Mouse (Mus musculus): ENCODE measurements at regions not wholly inside any gene's neighbourhood (a gene's known extent, or its start where the extent isn't known, plus 50 kb on each side); places are given as distances from the start of the nearest gene placed in this dataset.
A peak's percentile ranks its signal among the peaks of the same experiment; 100 is the strongest.
"Not testable (repeated sequence)": the region's sequence is repeated elsewhere in the genome, so short reads cannot be mapped to it uniquely, and the experiment has no call there.

DNA sequence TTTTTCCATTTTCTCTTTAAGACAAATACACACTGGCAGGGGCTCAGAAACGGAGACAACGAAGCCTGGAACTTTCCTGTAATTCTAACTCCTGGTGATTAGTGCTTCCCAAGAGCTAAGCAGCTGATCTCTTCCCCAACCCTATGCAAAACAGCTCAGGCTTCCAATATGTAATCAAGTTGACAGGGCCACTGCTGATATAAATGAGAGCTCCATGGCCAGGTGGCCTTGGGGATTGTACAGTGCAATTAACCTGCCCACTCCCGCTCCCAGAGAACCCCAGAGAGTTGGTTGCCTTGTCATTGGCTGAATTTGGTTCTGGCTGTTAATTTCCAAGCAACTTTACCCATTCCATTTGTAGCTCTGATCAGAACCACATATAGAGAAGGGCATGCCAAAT lies 67.8 kb downstream of the 4933415F23Rik start:
- Histone ChIP-seq H3K27me3 (replicated peaks) (no peaks in the 10 kb centered on the region), H3K4me1 (no peaks in the 10 kb centered on the region), H3K36me3 (replicated peaks) (no peaks in the 10 kb centered on the region), H3K9ac (no peak overlapping the region), H3K4me2 (no peak overlapping the region), H3K4me3 (no peak overlapping the region), H3K9me3 (no peaks in the 10 kb centered on the region), H3K27ac (no peak overlapping the region)
- 0 out of 2 replicates have a peak, but pooled peaks have one; percentile 52 for ATAC-seq (replicated peaks)
- WGBS: 48% methylated on average over 3 of the region's 3 CpGs

DNA sequence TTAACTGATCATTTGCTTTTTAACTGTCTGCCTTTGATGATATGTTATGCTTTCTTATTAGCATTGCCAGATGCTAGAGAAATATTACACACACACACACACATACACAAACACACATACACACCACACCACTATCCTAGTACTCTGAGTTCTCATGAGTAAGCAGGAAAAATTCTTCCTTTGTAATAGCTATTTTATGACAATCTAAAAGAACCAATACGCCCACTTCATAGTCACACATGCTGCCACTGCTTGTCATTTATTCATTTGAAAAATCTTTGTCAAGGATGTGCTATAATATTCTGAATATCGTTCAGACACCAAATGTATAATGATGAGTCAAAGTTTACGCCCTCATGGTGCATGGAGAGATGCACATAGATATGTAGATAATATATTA lies 78.5 kb downstream of the 4933415F23Rik start:
- 96% methylated on average over 3 of the region's 3 CpGs for WGBS
- H3K36me3 ChIP-seq (replicated peaks): no peaks in the 10 kb centered on the region

DNA sequence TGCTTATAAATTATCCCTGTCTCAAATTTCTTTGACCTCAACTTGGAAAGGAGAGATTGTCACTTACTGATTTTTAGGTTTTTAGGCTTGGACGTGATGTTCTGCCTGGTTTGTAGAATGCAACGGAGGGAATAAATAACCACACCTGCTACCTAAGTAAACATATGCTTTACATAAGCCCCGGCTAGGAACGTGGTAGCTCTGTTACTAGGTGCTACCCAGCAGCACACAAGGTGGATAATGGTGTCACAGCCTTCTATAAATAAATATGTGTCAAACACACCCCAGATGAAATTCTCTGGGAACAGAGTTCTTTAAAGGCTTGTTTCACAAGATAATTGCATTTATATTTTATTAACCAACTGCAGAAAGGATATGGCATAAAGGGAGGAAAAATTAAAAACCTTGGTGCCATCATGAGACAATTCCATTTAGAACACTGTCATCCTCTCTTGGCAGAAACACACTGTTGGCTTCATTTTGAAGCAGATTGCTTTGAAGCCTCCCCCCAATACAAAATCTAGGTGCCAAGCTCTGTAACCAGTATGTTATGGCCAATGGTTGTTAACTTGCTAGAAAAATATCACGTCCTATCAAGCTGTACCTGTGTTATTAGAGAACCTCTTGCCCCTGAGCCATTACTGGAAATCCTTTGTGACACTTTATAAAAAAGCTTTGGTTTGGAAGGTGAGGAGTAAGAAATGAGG lies 94.1 kb downstream of the 4933415F23Rik start:
- no peaks in the 10 kb centered on the region for H3K9me3 ChIP-seq
- no peak overlapping the region for H3K4me3 ChIP-seq
- no peak overlapping the region for H3K9ac ChIP-seq
- no peak overlapping the region for H3K4me2 ChIP-seq
- H3K27ac ChIP-seq: no peak overlapping the region
- H3K27me3 ChIP-seq (replicated peaks): no peaks in the 10 kb centered on the region
- H3K36me3 ChIP-seq (replicated peaks): no peaks in the 10 kb centered on the region
- WGBS: 87% methylated on average over 5 of the region's 5 CpGs
- ATAC-seq (replicated peaks): no peak
- no peaks in the 10 kb centered on the region for H3K4me1 ChIP-seq

More for the DNA sequence above, 78.5 kb downstream of the 4933415F23Rik start:
- Histone ChIP-seq H3K4me2 (no peak overlapping the region), H3K9ac (no peak overlapping the region), H3K4me1 (no peaks in the 10 kb centered on the region), H3K9me3 (no peaks in the 10 kb centered on the region), H3K4me3 (no peak overlapping the region), H3K27me3 (replicated peaks) (no peaks in the 10 kb centered on the region), H3K27ac (no peak overlapping the region)
- ATAC-seq (replicated peaks): no peak

DNA sequence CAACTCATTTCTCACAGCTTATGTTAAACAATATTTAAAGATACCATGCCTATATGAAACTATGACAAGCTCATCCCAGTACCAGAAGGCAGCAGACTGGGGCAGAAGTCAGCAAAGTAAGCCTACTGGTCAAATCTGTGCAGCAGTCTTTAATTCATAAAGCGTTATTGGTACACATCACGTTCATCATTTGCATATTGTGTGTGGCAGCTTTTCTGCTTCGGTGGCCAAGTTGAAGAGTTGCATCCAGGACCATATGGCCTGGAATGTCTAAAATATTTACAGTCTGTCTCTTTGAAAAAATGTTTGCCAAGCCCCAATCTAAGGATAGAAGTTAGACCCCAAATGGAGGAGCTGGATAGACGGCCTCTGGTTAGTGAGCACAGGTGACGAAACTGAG lies 97.2 kb downstream of the 4933415F23Rik start:
- H3K4me2 ChIP-seq: no peak overlapping the region
- WGBS: 93% methylated on average over 5 of the region's 5 CpGs
- ATAC-seq (replicated peaks): no peak
- no peaks in the 10 kb centered on the region for H3K36me3 ChIP-seq (replicated peaks)
- no peaks in the 10 kb centered on the region for H3K9me3 ChIP-seq
- no peak overlapping the region for H3K4me3 ChIP-seq
- no peak overlapping the region for H3K27ac ChIP-seq
- no peak overlapping the region for H3K9ac ChIP-seq
- no peaks in the 10 kb centered on the region for H3K27me3 ChIP-seq (replicated peaks)
- no peaks in the 10 kb centered on the region for H3K4me1 ChIP-seq

DNA sequence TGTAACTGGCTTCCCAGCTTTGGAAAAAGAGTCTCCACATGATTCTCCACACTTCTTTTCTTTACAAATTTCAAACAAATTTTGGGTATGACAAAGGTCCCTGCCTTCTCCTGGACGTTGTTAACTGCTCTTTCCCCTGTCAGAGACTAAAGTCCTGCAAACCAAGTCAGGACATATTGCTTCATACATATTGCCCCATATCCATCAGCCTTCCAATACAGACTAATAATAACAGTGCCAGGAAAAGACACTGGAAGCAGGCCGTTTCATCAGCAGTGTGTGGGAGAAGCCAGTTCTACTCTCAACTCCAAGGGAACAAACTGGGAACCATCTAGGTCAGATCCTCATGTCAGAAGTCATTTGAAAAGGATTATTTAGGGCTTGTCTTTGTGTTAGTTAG lies 105.4 kb downstream of the 4933415F23Rik start:
- H3K9ac ChIP-seq: no peak overlapping the region
- WGBS: 86% methylated on average over 2 of the region's 2 CpGs
- ATAC-seq (replicated peaks): no peak
- no peaks in the 10 kb centered on the region for H3K9me3 ChIP-seq
- no peaks in the 10 kb centered on the region for H3K36me3 ChIP-seq (replicated peaks)
- no peaks in the 10 kb centered on the region for H3K27me3 ChIP-seq (replicated peaks)
- H3K4me1 ChIP-seq: no peaks in the 10 kb centered on the region
- H3K4me3 ChIP-seq: no peak overlapping the region
- no peak overlapping the region for H3K27ac ChIP-seq
- H3K4me2 ChIP-seq: no peak overlapping the region

DNA sequence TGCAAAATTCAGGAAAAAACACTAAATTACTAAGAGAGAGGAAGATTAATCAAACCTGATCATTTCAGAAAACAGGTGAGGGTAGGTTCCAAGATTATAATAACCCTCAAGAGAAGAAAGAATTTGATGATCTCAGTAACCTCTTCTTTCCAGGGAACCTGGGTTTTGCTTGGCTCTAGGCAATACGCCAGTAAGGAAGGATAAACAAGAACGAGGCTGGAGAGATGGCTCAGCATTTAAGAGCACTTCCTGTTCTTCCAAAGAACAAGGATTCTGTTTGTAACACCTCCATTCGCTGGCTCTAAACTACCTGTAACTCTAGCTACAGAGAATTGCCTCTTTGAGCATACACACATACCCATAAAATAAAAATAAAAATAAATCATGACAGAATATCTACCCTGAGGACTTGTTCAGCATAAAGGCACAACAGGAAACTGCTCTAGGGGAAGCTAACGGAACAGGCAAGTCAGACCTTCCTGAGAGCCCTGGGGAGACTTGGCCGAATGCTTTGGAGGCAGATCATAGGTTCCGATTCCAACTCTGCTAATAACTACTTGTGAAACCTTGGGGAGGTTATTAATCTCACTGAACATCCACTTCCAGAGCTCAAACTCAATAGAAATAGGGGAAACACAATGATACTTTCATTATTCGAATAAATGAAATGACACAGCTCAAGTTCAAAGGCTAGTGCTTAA lies 112.4 kb downstream of the 4933415F23Rik start:
- Histone ChIP-seq H3K9ac (no peak overlapping the region), H3K9me3 (no peaks in the 10 kb centered on the region), H3K36me3 (replicated peaks) (no peaks in the 10 kb centered on the region), H3K27ac (no peak overlapping the region), H3K27me3 (replicated peaks) (no peaks in the 10 kb centered on the region), H3K4me1 (no peaks in the 10 kb centered on the region), H3K4me3 (no peak overlapping the region), H3K4me2 (no peak overlapping the region)
- no peak for ATAC-seq (replicated peaks)
- 72% methylated on average over 7 of the region's 7 CpGs for WGBS

DNA sequence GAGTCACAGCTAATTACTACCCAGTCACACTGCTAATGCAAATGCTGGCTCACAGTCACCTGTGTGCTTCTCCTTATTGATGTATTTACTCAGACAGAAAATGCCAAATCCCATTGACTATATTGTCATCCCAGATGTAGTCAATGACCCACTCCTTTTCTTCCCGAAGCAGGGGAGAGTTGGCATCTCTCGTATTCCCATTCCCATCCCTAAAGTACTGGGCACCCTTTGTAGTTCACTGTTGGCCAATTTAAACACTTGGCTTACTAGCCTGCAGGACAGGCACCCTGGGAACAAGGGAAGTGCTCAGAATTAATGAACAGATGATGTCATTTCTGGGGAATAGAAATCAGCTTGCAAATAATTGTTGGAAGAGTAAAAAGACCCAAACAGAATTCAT lies 114.5 kb downstream of the 4933415F23Rik start:
- Histone ChIP-seq H3K9ac (no peak overlapping the region), H3K4me2 (no peak overlapping the region), H3K4me3 (no peak overlapping the region), H3K27ac (no peak overlapping the region), H3K9me3 (no peaks in the 10 kb centered on the region), H3K27me3 (replicated peaks) (no peaks in the 10 kb centered on the region), H3K36me3 (replicated peaks) (no peaks in the 10 kb centered on the region), H3K4me1 (no peaks in the 10 kb centered on the region)
- no peak for ATAC-seq (replicated peaks)
- WGBS: 40% methylated on average over 2 of the region's 2 CpGs

DNA sequence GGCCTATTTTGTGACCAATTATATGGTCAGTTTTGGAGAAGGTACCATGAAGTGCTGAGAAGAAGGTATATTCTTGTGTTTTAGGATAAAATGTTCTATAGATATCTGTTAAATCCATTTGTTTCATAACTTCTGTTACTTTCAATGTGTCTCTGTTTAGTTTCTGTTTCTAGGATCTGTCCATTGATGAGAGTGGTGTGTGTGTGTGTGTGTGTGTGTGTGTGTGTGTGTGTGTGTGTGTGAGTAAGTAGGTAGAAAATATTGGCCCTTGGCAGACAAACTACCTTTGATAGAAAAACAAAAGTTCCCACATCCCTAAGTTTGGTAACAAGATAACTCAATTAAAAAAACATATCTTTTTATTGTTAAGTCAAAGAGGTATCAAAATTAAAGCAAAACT lies 117.8 kb downstream of the 4933415F23Rik start:
- H3K9ac ChIP-seq; H3K4me1 ChIP-seq; H3K36me3 ChIP-seq (replicated peaks); H3K4me3 ChIP-seq; H3K9me3 ChIP-seq; ATAC-seq (replicated peaks); H3K27me3 ChIP-seq (replicated peaks); H3K4me2 ChIP-seq; H3K27ac ChIP-seq: not testable (repeated sequence)

DNA sequence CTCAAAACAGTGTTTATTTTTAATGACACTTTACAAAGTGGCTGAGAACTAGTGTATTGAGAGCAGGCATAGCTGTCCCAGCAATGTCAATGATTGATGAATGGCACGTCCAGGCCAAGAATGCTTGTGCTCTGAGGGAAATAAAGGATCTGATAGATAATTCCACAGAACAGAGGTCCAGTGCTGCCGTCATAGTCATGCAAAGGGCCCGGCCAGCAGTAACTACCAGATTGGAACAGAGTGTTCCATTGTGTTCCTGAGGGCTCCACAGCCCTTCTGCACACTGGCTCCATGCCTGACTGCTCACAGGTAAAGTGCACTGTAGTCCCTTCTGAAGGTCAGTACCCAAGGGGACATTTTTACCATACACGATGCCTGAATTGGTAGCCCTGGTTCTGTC lies 127.1 kb downstream of the 4933415F23Rik start:
- H3K27ac ChIP-seq: no peak overlapping the region
- no peak overlapping the region for H3K4me2 ChIP-seq
- H3K9ac ChIP-seq: no peak overlapping the region
- no peak for ATAC-seq (replicated peaks)
- H3K9me3 ChIP-seq: no peaks in the 10 kb centered on the region
- 64% methylated on average over 4 of the region's 4 CpGs for WGBS
- no peaks in the 10 kb centered on the region for H3K4me1 ChIP-seq
- H3K27me3 ChIP-seq (replicated peaks): no peaks in the 10 kb centered on the region
- no peak overlapping the region for H3K4me3 ChIP-seq
- H3K36me3 ChIP-seq (replicated peaks): no peaks in the 10 kb centered on the region

DNA sequence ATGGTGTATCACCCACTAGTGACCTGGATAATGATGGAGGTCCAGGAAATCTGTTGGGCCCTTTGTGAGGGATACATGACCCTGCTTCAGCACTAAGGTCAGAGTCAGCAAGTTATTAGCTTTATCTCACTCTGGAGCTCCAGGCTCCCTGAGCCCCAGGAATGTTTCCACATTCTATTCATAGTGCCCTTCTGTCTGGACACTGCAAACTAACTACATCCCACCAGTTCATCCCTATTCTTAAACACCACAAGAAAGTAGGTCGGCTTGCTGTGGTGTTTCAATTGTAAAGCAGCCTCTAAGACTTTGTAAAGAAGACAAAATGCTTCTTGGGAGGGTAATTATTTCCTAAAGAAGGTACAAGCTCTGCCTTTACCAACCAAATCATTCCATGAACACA lies 138.2 kb upstream of the Rims1 start:
- H3K27me3 ChIP-seq (replicated peaks): no peaks in the 10 kb centered on the region
- H3K4me1 ChIP-seq: no peaks in the 10 kb centered on the region
- WGBS: 56% methylated on average over 1 of the region's 1 CpGs
- no peak overlapping the region for H3K4me3 ChIP-seq
- H3K9ac ChIP-seq: no peak overlapping the region
- H3K27ac ChIP-seq: no peak overlapping the region
- no peaks in the 10 kb centered on the region for H3K36me3 ChIP-seq (replicated peaks)
- H3K9me3 ChIP-seq: no peaks in the 10 kb centered on the region
- H3K4me2 ChIP-seq: no peak overlapping the region
- ATAC-seq (replicated peaks): no peak

DNA sequence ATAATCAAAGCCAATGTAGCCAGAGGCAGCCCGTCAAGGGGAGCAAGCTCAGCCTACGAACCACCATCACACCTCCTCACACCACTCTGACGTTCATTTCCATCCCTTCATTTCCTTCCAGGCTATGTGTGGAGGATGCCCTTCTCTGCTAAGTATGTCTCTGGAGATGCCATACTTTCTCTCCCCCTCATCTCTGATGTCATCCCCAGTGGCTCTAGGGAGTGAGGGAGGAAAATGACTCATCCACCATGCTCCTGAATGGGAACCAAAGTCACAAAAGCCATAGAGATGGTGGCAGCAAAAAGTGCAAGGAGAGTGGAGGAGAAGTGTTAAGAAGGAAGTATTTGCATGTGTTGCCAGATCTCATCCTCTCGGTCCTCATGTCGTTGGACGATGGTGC lies 134.0 kb upstream of the Rims1 start:
- Histone ChIP-seq H3K9ac (no peak overlapping the region), H3K27ac (no peak overlapping the region)

DNA sequence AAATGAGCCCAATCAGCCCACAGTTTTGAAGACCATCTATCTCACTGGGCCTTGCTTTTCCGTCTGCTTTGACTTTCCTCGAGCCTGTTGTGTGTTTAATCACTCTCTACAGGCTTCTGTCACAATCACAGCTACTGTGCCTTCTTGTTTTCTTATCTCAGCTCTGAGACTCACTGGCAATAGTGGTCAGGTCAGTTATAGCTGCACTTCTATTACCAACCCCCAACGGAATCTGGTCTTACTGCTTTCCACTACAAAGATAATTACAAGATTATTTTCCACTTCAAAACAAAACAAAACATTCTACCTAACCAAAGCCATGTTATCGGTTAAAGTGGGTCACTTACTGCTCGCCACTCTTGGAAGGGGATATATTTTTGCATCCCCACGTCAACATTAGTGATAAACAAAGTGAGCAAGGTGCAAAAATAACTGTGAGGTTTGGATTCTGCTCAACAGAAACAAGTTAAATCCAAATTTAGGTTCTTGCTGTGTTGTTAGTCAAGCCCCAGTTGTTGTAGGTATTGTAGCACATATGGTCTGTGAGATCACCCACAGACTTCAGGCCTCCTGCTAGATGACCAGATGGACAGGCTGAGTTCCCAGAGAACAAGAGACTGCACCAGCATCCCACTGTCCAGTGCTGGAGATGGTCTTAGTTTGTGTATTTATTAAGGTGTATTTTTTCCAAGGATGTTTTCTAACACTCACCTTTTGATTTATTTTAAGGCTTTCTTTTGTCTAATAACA lies 125.5 kb upstream of the Rims1 start:
- H3K9me3 ChIP-seq: no peaks in the 10 kb centered on the region
- no peak for ATAC-seq (replicated peaks)
- no peak overlapping the region for H3K4me2 ChIP-seq
- no peaks in the 10 kb centered on the region for H3K27me3 ChIP-seq (replicated peaks)
- no peaks in the 10 kb centered on the region for H3K36me3 ChIP-seq (replicated peaks)
- H3K4me1 ChIP-seq: no peaks in the 10 kb centered on the region
- no peak overlapping the region for H3K9ac ChIP-seq
- WGBS: 82% methylated on average over 6 of the region's 6 CpGs
- no peak overlapping the region for H3K4me3 ChIP-seq
- no peak overlapping the region for H3K27ac ChIP-seq

More for the DNA sequence above, 134.0 kb upstream of the Rims1 start:
- H3K4me1 ChIP-seq: no peaks in the 10 kb centered on the region
- H3K4me3 ChIP-seq: no peak overlapping the region
- no peaks in the 10 kb centered on the region for H3K27me3 ChIP-seq (replicated peaks)
- no peaks in the 10 kb centered on the region for H3K36me3 ChIP-seq (replicated peaks)
- 93% methylated on average over 6 of the region's 6 CpGs for WGBS
- no peak overlapping the region for H3K4me2 ChIP-seq
- H3K9me3 ChIP-seq: no peaks in the 10 kb centered on the region
- no peak for ATAC-seq (replicated peaks)
